Mouse (Mus musculus): ENCODE results near the gene Paqr9. TPM values are rescaled to one million over a fixed set of nuclear protein-coding genes. Genes with fewer than 3 reads are reported as not detected.

Gene Paqr9
- polyA plus RNA-seq, 1 experiment from 2014 or later: 0.09 TPM

- Histone ChIP-seq H3K27me3 (ENCODE audit: control insufficient read depth, insufficient read depth, low read length) (peaks cover 19% of the 10 kb centered on the region), H3K4me1 (ENCODE audit: control insufficient read depth, insufficient read depth, low read length) (no peaks in the 10 kb centered on the region), H3K9me3 (ENCODE audit: control insufficient read depth, low read depth, low read length) (no peaks in the 10 kb centered on the region), H3K4me2 (replicated peaks; ENCODE audit: low read depth, low read length) (no peak overlapping the region), H3K36me3 (ENCODE audit: control insufficient read depth, insufficient read depth, low read length) (no peaks in the 10 kb centered on the region), H3K9ac (replicated peaks; ENCODE audit: low read depth, low read length) (no peak overlapping the region), H3K4me3 (ENCODE audit: low read depth, low read length) (no peak overlapping the region), H3K27ac (ENCODE audit: low read length) (no peak overlapping the region)
- no peak for ATAC-seq (ENCODE audit: insufficient number of reproducible peaks, insufficient read depth, low FRiP score, low read depth)
- 86% methylated on average over 10 of the region's 10 CpGs for WGBS
Observed at GRCm38 (mm10) chr9:95566394-95566793, 6.9 kb downstream of the Paqr9 start.

DNA sequence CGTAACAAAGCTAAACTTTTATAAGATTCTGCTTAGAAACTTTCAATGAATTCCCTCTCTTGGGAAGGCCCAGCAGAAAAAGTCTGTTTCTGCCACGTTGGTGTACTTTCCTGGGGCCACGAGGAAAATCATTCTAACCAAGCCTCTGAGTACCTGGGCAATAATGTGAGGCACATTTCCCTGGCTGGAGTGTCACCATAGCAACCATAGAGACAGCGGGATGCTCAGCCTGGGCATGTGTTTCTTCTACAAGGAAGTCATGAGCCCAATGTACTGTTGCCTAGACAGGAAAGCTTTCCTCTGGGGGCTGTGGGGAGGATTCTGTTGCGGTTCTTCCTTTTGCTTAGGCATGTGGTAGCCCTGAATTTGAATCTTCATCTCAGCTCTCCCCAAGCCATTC is 7.5 kb downstream of the Paqr9 start:
- no peak for ATAC-seq (ENCODE audit: insufficient number of reproducible peaks, insufficient read depth, low FRiP score, low read depth)
- Histone ChIP-seq H3K9ac (replicated peaks; ENCODE audit: low read depth, low read length) (no peak overlapping the region), H3K9me3 (ENCODE audit: control insufficient read depth, low read depth, low read length) (no peaks in the 10 kb centered on the region), H3K27ac (ENCODE audit: low read length) (no peak overlapping the region), H3K4me3 (ENCODE audit: low read depth, low read length) (no peak overlapping the region), H3K36me3 (ENCODE audit: control insufficient read depth, insufficient read depth, low read length) (no peaks in the 10 kb centered on the region), H3K27me3 (ENCODE audit: control insufficient read depth, insufficient read depth, low read length) (peaks cover 18% of the 10 kb centered on the region), H3K4me2 (replicated peaks; ENCODE audit: low read depth, low read length) (no peak overlapping the region), H3K4me1 (ENCODE audit: control insufficient read depth, insufficient read depth, low read length) (no peaks in the 10 kb centered on the region)
- 71% methylated on average over 5 of the region's 5 CpGs for WGBS

DNA sequence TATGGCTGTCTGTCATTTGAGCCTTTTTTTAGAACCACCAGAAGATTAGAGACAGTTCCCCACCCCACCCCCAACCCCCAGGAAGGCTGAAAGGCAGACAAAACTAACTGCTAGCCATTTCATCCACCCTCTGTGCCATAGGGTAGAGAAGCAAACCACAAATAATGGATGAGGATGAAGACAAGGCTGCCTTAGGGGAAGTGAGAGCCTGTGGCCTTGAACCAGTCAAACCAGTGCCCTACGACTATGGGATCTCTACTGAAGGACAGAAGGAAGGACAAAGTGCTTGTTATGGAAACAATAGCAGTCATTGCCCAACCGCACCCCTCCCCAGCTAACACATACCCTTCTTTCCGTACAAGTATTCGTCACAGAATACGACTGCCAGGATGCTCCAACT is 9.8 kb downstream of the Paqr9 start:
- no peak for ATAC-seq (ENCODE audit: insufficient number of reproducible peaks, insufficient read depth, low FRiP score, low read depth)
- no peaks in the 10 kb centered on the region for H3K9me3 ChIP-seq (ENCODE audit: control insufficient read depth, low read depth, low read length)
- WGBS: 88% methylated on average over 5 of the region's 5 CpGs

GRCm38 (mm10) chr9:95569966-95570365 is 10.5 kb downstream of the Paqr9 start:
- Histone ChIP-seq H3K27ac (ENCODE audit: low read length) (no peak overlapping the region), H3K9me3 (ENCODE audit: control insufficient read depth, low read depth, low read length) (no peaks in the 10 kb centered on the region), H3K4me1 (ENCODE audit: control insufficient read depth, insufficient read depth, low read length) (no peaks in the 10 kb centered on the region), H3K4me3 (ENCODE audit: low read depth, low read length) (no peak overlapping the region), H3K9ac (replicated peaks; ENCODE audit: low read depth, low read length) (no peak overlapping the region), H3K4me2 (replicated peaks; ENCODE audit: low read depth, low read length) (no peak overlapping the region), H3K36me3 (ENCODE audit: control insufficient read depth, insufficient read depth, low read length) (no peaks in the 10 kb centered on the region), H3K27me3 (ENCODE audit: control insufficient read depth, insufficient read depth, low read length) (no peaks in the 10 kb centered on the region)
- 90% methylated on average over 5 of the region's 5 CpGs for WGBS
- ATAC-seq (ENCODE audit: insufficient number of reproducible peaks, insufficient read depth, low FRiP score, low read depth): no peak

More for the DNA sequence above, 9.8 kb downstream of the Paqr9 start:
- Histone ChIP-seq H3K9ac (replicated peaks; ENCODE audit: low read depth, low read length) (no peak overlapping the region), H3K27ac (ENCODE audit: low read length) (no peak overlapping the region), H3K4me2 (replicated peaks; ENCODE audit: low read depth, low read length) (no peak overlapping the region), H3K27me3 (ENCODE audit: control insufficient read depth, insufficient read depth, low read length) (no peaks in the 10 kb centered on the region), H3K4me1 (ENCODE audit: control insufficient read depth, insufficient read depth, low read length) (no peaks in the 10 kb centered on the region), H3K36me3 (ENCODE audit: control insufficient read depth, insufficient read depth, low read length) (no peaks in the 10 kb centered on the region), H3K4me3 (ENCODE audit: low read depth, low read length) (no peak overlapping the region)

DNA sequence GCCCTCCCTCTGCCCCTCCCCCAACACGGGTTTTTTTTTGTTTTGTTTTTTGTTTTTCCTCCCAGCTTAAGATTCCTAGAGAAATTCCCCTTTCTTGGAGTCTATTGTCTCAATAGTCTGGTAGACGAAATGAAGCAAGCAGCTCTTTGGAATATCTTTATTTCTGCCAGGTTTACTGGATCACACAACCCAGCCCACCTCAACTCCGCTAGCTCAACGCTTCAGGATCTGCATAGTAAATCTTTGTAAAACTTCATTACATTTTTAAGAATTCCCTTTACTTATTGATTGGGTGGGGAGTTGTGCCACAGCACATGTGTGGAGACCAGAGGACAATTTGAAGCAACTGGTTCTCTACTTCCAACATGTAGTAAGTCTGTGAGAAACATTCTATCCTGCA is 11.1 kb downstream of the Paqr9 start:
- H3K27ac ChIP-seq (ENCODE audit: low read length): no peak overlapping the region
- ATAC-seq (ENCODE audit: insufficient number of reproducible peaks, insufficient read depth, low FRiP score, low read depth): no peak
- no peak overlapping the region for H3K4me2 ChIP-seq (replicated peaks; ENCODE audit: low read depth, low read length)
- WGBS: 86% methylated on average over 4 of the region's 4 CpGs
- H3K9me3 ChIP-seq (ENCODE audit: control insufficient read depth, low read depth, low read length): no peaks in the 10 kb centered on the region
- no peak overlapping the region for H3K9ac ChIP-seq (replicated peaks; ENCODE audit: low read depth, low read length)
- no peaks in the 10 kb centered on the region for H3K36me3 ChIP-seq (ENCODE audit: control insufficient read depth, insufficient read depth, low read length)
- H3K4me1 ChIP-seq (ENCODE audit: control insufficient read depth, insufficient read depth, low read length): no peaks in the 10 kb centered on the region
- H3K4me3 ChIP-seq (ENCODE audit: low read depth, low read length): no peak overlapping the region
- no peaks in the 10 kb centered on the region for H3K27me3 ChIP-seq (ENCODE audit: control insufficient read depth, insufficient read depth, low read length)

DNA sequence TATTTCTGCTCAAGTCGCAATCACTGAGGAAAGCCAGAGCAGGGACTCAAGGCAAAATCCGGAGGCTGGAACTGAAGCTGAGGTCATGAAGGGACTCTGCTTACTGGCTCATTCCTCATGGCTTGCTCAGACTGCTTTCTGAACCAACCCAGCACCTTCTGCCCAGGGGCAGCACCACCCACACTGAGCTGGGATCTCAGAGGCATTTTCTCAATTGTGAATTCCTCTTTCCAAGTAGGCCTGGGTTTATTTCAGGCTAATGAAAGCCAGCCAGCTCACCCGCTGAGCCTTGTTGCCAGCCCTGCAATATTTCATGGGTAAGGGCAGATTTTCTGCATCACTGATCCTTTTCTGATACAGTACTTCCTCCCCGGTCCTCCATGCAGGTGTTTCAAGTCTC is 12.0 kb downstream of the Paqr9 start:
- ATAC-seq (ENCODE audit: insufficient number of reproducible peaks, insufficient read depth, low FRiP score, low read depth): no peak
- no peaks in the 10 kb centered on the region for H3K9me3 ChIP-seq (ENCODE audit: control insufficient read depth, low read depth, low read length)
- no peaks in the 10 kb centered on the region for H3K36me3 ChIP-seq (ENCODE audit: control insufficient read depth, insufficient read depth, low read length)
- H3K9ac ChIP-seq (replicated peaks; ENCODE audit: low read depth, low read length): no peak overlapping the region
- H3K4me3 ChIP-seq (ENCODE audit: low read depth, low read length): no peak overlapping the region
- no peak overlapping the region for H3K4me2 ChIP-seq (replicated peaks; ENCODE audit: low read depth, low read length)
- no peaks in the 10 kb centered on the region for H3K27me3 ChIP-seq (ENCODE audit: control insufficient read depth, insufficient read depth, low read length)
- WGBS: 90% methylated on average over 4 of the region's 4 CpGs
- no peaks in the 10 kb centered on the region for H3K4me1 ChIP-seq (ENCODE audit: control insufficient read depth, insufficient read depth, low read length)
- no peak overlapping the region for H3K27ac ChIP-seq (ENCODE audit: low read length)

DNA sequence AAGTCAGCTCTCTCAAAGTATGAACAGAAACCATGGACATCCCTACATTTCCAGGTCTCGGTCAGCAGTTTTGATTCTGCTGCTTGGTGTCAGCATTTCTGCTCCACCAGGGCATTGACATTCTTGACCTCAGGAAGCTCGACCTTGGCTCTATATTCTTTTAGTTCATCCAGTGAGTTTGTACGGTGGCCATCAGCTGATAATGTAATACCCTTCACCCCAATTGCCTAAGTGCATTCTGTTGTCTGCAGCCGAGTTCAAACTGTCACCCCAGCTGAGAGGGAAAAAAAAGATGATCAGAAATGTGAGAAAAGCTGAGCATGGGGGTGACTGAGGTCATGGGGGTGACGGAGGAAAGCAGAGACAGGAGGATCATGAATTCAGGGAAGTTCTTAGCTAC is 13.1 kb downstream of the Paqr9 start:
- Histone ChIP-seq H3K27me3 (ENCODE audit: control insufficient read depth, insufficient read depth, low read length) (no peaks in the 10 kb centered on the region), H3K4me1 (ENCODE audit: control insufficient read depth, insufficient read depth, low read length) (no peaks in the 10 kb centered on the region), H3K9ac (replicated peaks; ENCODE audit: low read depth, low read length) (no peak overlapping the region), H3K4me3 (ENCODE audit: low read depth, low read length) (no peak overlapping the region), H3K27ac (ENCODE audit: low read length) (no peak overlapping the region), H3K36me3 (ENCODE audit: control insufficient read depth, insufficient read depth, low read length) (no peaks in the 10 kb centered on the region), H3K4me2 (replicated peaks; ENCODE audit: low read depth, low read length) (no peak overlapping the region), H3K9me3 (ENCODE audit: control insufficient read depth, low read depth, low read length) (no peaks in the 10 kb centered on the region)
- whole genome bisulfite sequencing: 59% methylated on average over 5 of the region's 5 CpGs
- ATAC-seq (ENCODE audit: insufficient number of reproducible peaks, insufficient read depth, low FRiP score, low read depth): no peak

DNA sequence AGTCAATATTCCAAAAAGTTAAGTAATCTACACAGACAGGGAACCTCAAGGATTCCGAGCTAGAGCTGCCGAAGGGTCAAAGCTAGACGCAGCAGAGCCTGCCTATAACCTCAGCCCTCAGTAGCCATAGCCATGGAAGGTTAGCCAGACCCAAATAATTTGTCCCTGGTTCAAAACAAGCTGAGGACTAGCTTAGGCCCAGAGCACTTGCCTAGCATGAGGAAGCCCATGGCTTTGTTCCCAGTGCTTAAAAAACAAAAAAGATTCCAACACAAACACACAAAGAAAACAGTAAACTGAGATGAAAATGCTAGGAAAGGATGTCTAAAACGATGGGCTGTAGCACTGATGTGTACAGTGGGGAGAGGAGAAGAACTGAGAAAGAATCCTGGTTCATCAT is 14.7 kb downstream of the Paqr9 start:
- H3K27ac ChIP-seq (ENCODE audit: low read length): no peak overlapping the region
- ATAC-seq (ENCODE audit: insufficient number of reproducible peaks, insufficient read depth, low FRiP score, low read depth): no peak
- no peaks in the 10 kb centered on the region for H3K27me3 ChIP-seq (ENCODE audit: control insufficient read depth, insufficient read depth, low read length)
- H3K4me1 ChIP-seq (ENCODE audit: control insufficient read depth, insufficient read depth, low read length): no peaks in the 10 kb centered on the region
- H3K36me3 ChIP-seq (ENCODE audit: control insufficient read depth, insufficient read depth, low read length): no peaks in the 10 kb centered on the region
- no peak overlapping the region for H3K9ac ChIP-seq (replicated peaks; ENCODE audit: low read depth, low read length)
- H3K4me2 ChIP-seq (replicated peaks; ENCODE audit: low read depth, low read length): no peak overlapping the region
- H3K9me3 ChIP-seq (ENCODE audit: control insufficient read depth, low read depth, low read length): no peaks in the 10 kb centered on the region
- WGBS: 82% methylated on average over 4 of the region's 4 CpGs
- no peak overlapping the region for H3K4me3 ChIP-seq (ENCODE audit: low read depth, low read length)

GRCm38 (mm10) chr9:95577502-95577901 is 18.0 kb downstream of the Paqr9 start:
- ATAC-seq (ENCODE audit: insufficient number of reproducible peaks, insufficient read depth, low FRiP score, low read depth): no peak
- H3K4me1 ChIP-seq (ENCODE audit: control insufficient read depth, insufficient read depth, low read length): no peaks in the 10 kb centered on the region
- WGBS: 81% methylated on average over 6 of the region's 6 CpGs
- no peak overlapping the region for H3K9ac ChIP-seq (replicated peaks; ENCODE audit: low read depth, low read length)
- H3K4me3 ChIP-seq (ENCODE audit: low read depth, low read length): no peak overlapping the region
- no peaks in the 10 kb centered on the region for H3K36me3 ChIP-seq (ENCODE audit: control insufficient read depth, insufficient read depth, low read length)
- H3K9me3 ChIP-seq (ENCODE audit: control insufficient read depth, low read depth, low read length): no peaks in the 10 kb centered on the region
- H3K4me2 ChIP-seq (replicated peaks; ENCODE audit: low read depth, low read length): no peak overlapping the region
- H3K27ac ChIP-seq (ENCODE audit: low read length): no peak overlapping the region
- 0 out of 2 replicates have a peak, but pooled peaks cover 2% of the 10 kb centered on the region for H3K27me3 ChIP-seq (ENCODE audit: control insufficient read depth, insufficient read depth, low read length)

Measured in stomach, embryonic 14.5 days (tissue).